Mouse (Mus musculus) heart, postnatal 14 days (tissue): ENCODE results near the gene Hacl1. TPM values are rescaled to one million over a fixed set of nuclear protein-coding genes. Genes with fewer than 3 reads are reported as not detected.
A peak's percentile ranks its signal among the peaks of the same experiment; 100 is the strongest.
"Not testable (repeated sequence)": the region's sequence is repeated elsewhere in the genome, so short reads cannot be mapped to it uniquely, and the experiment has no call there.

Experiments used
- DNase-seq, 2 experiments: peaks; one replicate each; pipeline ENCODE4 v3.0.0; 2021 to 2022
- intact Hi-C: fragments of 180-260 bp; cut with DNase I; formaldehyde crosslinking; loops from one replicate; pipeline ENCODE4 v1.15.1; 2025
- total RNA-seq, 2 experiments: library from RNA; stranded (reverse); gene quantifications; 2 replicates each; pipeline ENCODE4 v1.2.3; 2021

Gene Hacl1
- total RNA-seq, 2 experiments from 2014 or later = 8.8 to 13.1 TPM

DNA sequence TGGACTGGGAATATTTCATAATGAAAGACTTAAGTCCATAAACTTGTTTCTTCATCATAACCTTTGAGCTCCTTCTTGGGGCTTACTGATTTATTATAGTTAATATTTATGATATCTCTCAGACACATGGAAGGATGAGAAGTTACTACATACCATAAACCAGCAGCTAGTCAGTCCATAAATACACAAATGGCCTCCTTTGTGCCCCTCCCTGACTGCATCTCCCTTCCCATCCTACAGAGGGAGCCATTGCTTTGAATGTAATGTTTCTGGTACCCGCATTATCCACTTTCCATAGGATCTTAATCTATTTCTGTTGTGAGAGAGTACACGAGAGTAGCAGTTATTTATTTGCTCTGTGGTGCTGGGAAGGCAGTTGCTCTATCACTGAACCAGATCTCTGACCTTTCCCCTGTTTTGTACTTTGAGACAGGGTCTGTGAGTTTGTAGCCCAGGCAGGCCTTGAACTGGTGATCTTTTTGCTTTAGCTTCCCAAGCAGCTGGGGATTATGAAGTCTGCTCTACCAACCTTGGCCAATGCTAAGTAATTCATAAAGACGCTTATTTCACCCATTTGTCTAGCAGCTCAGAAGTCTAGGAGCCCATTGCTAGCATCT, 4.0 kb upstream of the Hacl1 start:
- no peak for DNase-seq
- intact Hi-C loops = no loop called here

DNA sequence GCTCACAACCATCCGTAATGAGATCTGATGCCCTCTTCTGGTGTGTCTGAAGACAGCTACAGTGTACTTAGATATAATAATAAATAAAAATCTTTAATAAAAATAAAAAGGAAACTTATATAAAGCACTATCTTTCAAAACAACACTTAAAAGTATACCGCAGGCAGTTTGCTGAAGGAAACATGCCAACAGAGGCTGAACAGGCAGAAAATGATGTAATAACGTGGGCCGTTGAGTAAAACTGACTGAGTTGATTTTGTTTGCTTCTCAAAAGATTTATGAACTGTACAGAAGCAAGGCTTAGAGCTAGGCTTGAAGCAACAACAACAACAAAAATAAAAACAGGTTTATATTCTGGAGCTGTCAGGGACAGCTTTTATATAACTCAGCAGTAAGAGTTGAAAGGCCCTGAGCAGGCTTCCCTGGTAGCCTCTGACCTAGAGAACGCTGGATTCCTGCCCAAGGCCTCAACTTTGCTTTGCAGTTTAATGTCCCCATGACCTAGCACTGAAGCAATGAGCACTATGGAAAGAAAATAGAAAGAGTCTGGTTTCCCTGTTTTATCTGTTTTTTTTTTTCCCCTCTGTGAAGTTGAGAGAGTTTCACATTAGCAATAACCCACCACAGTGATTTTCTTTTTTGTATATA, 3.2 kb upstream of the Hacl1 start:
- no peak for DNase-seq
- intact Hi-C loops = no loop called here

DNA sequence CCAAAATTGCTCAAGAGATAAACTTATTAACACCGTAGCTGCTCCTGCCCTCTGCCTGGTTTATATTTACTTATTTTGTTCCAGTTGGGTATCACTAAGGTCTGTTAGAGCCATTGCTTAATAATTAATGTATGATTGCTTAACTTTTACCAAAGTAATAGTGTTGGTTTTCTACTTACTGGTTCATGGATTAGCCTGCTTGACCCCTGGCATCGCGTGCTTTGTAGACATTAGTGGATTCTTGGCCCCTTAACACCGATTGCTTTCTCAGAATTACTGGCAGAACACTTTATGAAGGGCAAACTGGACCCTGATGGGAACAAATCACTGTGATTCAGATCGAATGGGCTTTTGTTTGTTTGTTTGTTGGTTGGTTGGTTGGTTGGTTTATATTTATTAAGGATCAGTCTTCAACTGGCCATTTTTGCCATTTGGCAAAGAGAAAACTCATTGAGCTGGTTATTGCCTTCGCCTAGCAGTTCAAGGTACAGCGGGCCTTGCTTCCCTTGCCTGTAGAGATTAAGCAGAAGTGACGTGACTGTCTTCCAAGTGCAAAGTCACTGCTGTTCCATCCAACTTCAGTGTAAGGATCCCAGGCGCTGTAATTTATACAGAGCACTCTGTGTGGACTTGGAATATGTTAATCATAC, 545 bp upstream of the Hacl1 start:
- intact Hi-C loops = no loop called here
- DNase-seq = no peak

DNA sequence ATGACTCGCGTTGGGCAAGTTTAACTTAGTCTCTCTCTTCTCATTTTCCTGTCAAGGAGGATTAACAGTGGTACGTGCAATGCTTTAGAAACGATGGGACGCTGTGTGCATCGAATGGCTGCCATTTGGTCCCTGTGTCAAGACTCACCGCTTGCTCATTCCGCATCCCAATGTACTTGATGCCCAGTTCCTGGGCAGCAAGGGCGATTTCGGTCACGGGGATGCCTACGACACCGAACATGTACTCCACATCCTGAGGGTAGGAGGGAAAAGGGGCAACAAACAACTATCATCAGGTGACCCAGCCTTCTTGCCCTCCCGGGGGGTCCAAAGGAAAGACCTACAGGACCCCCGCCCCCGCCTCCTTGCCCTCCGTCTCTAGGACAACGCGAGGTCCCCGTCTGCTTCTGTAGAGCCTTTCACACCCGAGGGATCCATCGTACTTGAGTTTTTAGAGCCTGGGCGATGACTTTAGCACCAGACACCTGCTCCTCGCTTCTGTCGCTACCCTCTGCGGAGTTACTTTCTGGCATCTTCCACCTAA, 668 bp downstream of the Hacl1 start, which contains the start of gene Gm49387:
Gm49387 (minus strand) TSS at position 533 of the 544 bp plus-strand sequence.
- no peak for DNase-seq
- intact Hi-C loops = no loop called here

DNA sequence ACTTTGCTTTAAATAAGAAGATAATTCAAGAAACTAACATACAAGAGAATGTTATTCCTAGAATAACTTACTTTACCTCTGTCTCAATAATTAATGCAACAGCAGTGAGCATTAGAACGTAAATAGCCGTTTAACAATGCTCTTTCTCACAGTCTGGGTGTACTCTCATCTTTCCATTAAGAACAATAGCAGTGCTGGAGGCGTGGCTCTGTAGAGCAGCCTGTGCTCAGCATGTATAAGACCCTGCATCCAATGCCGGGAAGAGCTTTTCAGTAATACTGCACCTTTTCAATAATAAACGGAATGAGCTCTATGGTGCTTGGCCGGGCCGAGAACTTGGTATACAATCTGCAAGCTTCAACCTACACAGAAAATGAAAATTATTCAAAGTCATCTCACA, 10.4 kb downstream of the Hacl1 start:
- intact Hi-C loops = no loop called here
- no peak for DNase-seq

DNA sequence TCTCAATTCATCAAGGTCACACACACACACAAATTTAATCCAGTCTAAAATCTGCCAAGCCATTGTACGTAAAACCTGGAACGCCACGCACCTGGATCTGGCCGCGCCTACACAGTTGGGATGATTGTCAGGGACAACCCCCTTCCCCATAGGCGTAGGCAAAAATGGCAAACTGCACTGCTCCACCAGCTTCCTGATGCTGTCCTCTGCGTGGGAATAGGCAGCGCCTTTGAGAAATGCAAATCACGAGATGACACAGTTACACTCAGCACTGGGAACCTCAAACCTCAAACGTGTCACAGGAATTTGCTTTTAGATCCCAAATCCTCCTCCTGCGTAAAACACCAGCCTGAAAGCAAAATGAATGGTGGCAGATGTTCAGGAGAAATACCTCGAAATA, 18.3 kb downstream of the Hacl1 start:
- intact Hi-C loops = no loop called here
- no peak for DNase-seq

DNA sequence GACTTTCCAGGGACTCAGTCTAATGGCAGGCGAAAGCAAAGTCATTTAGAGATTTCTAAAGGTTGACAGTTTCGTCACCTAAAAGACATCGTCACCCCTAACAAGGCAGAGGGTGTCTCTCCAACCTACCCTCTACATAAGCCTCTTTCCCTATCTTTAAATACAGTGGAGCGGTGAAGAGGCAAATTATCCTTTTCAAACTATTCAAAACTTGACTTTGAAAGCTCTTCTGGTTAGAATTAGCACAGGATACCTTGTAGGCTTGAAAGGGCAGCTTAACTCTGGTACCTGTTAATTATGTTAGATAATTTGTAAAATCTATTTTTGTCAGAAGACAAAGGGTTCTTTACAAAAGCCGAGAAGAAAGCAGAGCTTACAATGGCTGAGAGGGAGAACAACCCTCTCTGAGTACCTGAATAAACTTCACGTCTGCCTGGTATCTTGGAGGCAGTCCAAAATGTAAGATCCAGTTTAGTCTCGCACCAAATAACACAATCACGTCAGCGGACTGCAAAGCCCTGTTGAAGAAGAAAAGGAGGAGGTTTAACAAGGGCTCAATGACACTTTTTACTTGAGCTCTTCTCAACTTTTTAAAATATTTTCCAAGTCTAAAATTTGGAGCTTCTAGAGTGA, 20.4 kb downstream of the Hacl1 start:
- no peak for DNase-seq
- intact Hi-C loops = no loop called here

DNA sequence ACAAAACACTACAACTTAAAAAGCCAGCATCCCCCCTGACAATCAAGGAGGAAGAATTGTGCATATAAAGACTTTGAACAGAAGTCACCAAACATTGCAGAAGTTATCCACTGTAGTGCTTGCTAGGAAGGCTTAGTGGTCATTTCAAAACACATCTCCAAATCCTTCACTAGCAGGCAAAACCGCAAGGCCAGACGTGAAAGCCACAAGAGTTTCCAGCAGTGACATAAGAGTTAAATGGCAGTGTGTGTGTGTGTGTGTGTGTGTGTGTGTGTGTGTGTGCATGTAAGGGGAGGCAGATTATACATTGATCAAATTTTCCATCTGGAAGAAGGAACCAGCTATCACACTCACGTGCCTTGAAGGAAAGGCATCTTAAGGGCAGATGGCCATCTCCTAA, 23.1 kb downstream of the Hacl1 start:
- intact Hi-C loops = no loop called here
- no peak for DNase-seq

DNA sequence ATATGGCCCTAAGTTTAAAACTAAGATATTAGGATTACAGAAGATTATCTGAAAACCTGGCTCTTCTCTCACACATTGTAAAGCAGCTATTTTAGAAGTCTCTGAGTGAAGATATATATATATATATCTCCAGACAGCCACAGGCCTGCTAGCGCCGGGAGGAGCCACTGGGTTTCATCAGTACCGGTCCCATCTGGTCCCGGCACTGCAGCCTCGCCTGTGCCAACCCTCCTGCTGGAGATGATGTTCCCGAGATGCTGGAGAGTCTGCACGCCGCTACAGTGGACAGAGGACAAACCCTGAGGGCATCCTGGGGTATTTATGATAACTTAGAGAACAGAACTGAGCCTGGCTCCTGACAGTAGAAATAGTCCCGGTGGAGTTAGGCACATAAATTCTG, 23.9 kb downstream of the Hacl1 start:
- intact Hi-C loops = no loop called here
- no peak for DNase-seq

DNA sequence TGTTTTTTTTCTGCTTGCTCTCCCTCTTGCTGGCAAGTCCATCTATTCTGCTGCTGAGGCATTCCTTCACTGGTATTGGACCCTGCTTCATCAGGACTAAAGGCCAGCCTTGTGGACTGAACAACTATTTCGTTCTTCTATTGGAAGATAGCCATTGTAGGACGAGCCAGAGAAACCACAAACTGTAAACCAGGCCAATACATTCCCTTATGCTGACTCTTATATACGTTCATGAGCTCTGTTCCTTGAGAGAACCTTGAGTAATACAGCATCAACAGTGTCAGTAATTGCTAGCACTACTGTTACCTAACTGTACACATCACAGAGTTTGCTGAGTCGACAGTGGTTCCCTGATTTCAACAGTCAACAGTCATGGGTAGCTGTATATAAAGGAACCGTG, 27.4 kb downstream of the Hacl1 start:
- intact Hi-C loops = no loop called here
- no peak for DNase-seq

DNA sequence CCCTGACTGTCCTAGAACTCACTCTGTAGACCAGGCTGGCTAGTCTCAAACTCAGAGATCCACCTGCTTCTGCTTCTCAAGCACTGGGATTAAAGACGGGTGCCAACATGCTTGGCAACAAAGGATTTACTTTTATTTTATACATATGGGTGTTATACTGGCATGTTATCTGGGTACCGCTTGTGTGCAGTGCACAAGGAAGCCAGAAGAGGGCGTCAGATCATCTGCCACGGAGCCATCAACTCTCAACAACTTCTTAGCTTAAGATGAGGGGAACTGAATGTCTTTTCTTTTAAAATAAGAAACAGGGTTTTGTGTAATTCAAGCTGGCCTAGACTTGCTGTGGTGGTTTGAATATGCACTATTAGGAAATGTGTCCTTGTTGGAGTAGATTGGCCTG, 29.1 kb downstream of the Hacl1 start:
- intact Hi-C loops = no loop called here
- no peak for DNase-seq

DNA sequence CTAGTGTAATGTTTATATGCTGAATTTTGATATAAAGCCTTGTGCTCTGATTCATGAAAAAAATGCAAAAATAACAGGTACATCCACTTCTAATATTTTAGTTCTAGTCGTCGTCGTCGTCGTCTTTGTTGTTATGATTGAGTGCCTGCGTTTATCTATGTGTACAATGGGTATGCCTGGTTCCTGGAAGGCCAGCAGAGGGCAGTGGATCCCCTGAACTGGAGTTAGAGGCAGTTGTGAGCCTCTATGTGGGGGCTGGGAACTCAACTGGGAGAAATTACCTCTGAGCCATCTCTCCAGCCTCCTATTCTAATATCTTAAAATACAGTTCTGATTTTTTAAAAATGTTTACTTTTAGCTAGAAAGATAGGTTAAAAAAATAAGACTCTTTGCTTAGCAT, 35.6 kb downstream of the Hacl1 start:
- intact Hi-C loops = loop anchor here (1.0 to 10.0 kb wide), 2 partner anchors 86 to 241 kb away; no protein-coding TSS in a partner anchor
- peak in 1 of 2 experiments; percentile 3 for DNase-seq

DNA sequence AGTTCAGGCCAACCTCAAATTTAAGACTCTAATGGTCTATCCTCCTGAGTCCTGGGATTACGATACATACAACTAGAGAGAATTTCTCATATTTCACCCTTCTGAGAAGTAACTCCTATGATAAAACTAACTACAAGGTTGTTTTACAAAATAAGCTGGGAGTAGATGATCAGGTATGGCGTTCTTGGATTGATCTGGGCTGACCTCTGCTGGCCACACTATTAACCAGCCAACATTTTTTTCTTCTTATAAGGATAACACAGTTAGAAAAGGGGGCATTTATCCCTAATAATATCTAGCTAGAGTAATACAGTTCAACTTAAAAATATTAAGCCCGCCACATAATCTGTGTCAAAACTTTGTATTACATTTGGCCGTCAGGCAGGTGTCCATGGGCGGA, 36.2 kb downstream of the Hacl1 start:
- DNase-seq = peak; percentile 20 to 46
- intact Hi-C loops = loop anchor here (1.0 to 10.0 kb wide), 2 partner anchors 86 to 240 kb away; no protein-coding TSS in a partner anchor

DNA sequence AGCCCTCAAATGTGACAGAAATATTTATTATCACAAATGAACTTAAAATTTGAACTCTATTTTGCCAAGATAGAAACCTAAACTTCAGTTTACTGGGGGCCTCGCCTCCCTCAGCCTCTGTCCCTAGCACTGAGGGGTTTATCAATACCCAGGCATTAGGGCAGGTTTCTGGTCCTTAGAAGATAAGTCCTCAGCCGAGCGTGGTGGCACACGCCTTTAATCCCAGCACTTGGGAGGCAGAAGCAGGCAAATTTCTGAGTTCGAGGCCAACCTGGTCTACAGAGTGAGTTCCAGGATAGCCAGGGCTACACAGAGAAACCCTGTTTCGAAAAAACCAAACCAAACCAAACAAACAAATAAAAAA, 38.5 kb downstream of the Hacl1 start:
- not testable (repeated sequence) for DNase-seq
- intact Hi-C loops = loop anchor here (10.0 kb wide), 1 partner anchor 238 kb away; no protein-coding TSS in a partner anchor

DNA sequence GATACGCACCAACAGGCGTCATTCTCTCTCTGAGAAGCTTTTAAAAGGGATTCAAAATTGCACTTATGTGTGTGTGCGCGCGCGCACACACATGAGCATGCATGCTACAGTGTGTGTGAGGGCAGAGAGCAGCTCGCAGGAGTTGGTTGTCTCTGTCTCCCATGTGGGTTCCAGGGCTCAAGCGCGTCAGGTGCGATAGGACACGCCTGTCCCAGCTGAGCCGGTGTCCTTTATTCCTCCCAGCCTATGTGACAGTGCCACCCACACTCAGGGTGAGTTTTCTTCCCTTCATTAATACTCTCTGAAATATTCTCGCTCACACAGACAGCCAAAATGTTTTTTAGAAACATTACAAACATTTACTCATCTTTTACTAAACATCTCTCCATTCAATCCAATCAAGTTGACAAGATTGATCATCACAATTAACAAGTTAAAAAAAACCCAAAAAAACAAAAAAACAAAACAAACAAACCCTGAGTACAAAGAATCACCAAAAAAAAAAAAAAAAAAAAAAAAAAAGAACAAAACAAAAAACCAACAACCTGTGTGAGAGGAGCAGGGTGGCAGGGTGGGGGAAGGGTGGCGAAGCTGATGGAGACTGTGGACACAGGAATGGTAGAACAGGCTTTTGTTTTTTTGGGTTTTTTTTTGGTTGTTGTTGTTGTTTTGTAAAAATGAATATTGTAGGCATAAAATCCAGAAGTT, 39.0 kb downstream of the Hacl1 start:
- intact Hi-C loops = loop anchor here (10.0 kb wide), 1 partner anchor 237 kb away; no protein-coding TSS in a partner anchor
- no peak for DNase-seq

DNA sequence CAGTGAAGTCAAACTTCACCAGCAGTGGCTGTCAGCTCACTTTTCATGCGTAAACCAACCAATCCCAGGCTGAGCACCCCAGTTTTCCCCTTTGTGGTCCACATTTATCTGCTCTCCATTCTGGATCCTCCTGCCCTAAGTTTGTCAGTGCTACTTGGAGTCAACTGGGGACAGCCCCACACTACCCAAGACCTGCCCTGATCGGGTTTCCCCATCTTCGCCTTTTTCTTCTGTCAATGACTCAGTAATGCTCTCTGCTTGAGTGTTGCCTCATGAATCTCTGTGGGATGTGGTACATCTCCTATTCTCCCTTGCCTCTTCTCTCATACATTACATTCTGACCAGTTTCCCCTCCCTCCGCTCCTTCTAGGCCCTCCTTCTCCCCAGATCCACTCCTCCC, 43.6 kb downstream of the Hacl1 start:
- intact Hi-C loops = no loop called here

DNA sequence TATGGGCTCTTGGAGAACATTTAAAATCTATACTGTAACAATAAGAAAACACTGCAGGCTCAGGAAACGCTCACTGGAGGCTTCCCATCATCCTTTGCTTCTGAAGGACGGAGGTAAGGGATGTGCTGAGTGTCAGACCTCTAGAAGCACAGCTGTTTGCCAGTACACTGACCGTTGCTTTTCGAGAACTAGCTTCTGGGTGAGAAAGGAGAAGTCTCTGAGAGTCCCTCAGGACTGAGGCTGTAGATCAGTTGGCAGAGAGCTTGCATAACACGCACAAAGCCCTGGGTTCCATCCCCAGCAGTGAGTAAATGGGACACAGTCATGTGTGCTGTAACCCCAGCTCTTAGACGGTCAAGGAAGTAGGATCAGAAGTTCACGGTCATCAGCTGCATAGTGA, 44.7 kb downstream of the Hacl1 start:
- intact Hi-C loops = no loop called here

More for the DNA sequence above, 43.6 kb downstream of the Hacl1 start:
- DNase-seq = no peak

DNA sequence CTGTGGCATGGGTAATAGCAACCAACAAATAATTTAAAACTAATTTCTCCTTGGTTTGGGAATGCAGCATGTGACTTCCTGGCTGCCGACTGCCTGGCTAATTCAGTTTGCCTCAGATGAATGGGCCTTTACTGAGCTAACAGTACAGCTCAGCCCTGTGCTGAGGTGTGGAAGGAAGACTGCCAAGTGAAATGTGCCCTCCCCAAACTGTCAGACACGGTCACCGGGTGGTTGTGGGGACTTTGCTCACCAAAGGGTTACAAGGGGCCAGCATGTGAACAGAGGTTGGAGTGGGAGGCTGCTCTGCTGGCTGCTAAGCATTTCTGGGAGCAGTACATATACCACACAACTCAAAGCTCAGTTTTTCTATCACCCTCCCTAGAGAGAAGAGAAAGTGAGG, 46.4 kb downstream of the Hacl1 start:
- intact Hi-C loops = no loop called here

More for the DNA sequence above, 44.7 kb downstream of the Hacl1 start:
- DNase-seq = no peak

DNA sequence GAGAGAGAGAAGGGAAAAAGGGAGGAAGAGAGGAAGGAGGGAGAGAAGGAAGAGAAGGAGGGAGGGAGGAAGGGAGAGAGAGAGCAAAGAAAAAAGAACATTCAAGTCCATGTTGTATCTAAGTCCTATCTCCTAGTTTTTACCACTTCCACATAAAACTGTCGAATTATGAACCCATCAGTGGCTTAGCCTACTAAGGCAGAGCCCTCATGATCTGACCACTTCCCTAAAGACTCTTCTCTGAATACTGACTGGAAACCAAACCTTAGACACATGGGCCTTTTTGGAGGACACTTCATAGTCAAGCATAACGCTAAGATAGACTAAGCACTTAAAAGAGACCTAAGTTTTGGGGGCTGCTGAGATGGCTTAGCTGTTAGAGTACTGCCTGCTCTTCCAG, 48.0 kb downstream of the Hacl1 start:
- intact Hi-C loops = no loop called here
- no peak for DNase-seq

More for the DNA sequence above, 46.4 kb downstream of the Hacl1 start:
- no peak for DNase-seq

DNA sequence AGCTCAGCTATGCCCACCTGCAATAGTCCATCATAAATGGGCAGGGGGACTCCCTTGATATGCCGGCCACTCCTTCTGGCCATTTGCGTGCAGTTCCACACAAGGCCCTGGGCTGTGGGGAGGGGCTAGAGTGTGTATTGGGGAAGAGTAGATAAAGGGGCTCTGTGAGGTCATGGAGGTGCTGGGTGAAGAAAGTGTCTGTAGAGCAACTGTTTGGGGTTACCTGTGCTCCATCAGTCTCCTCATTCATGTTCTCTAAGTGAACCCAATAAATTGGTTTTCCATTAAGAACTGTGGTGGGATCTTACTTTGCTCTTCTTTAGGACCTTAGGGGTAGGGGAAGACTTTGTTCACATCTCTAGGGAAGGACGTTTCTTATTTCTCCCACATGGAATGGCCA, 49.8 kb downstream of the Hacl1 start, which contains the start of gene Colq:
Colq (minus strand) TSS at position 101 of the 400 bp plus-strand sequence.
- intact Hi-C loops = no loop called here
- DNase-seq = no peak
